Mouse (Mus musculus) forebrain, postnatal 0 days (tissue): ENCODE measurements around the gene Dcun1d1. TPM values are rescaled to one million over a fixed set of nuclear protein-coding genes. Genes with fewer than 3 reads are reported as not detected.

Experiments used
- ATAC-seq: fragments of 200-750 bp; cut with Nextera tagmentation; 2 replicates; pipeline ENCODE4 v1.8.0; 2017; ENCODE audit warnings: mild to moderate bottlenecking, moderate library complexity
- DNase-seq: peaks from one replicate; pipeline ENCODE4 v3.0.0-alpha.2; 2015
- H3K27ac ChIP-seq: fragments of 300-500 bp; sonication (generic); 2 replicates; pipeline ENCODE4 v1.5.1; 2014; ENCODE audit warnings: low read depth, mild to moderate bottlenecking, antibody characterized with exemption, low read length, moderate library complexity, mixed read lengths
- H3K27me3 ChIP-seq: fragments of 300-500 bp; sonication (generic); 2 replicates; pipeline ENCODE4 v1.6.1; 2014; ENCODE audit warnings: mild to moderate bottlenecking, low read length, mixed read lengths; ENCODE audit not compliant: insufficient read depth
- H3K36me3 ChIP-seq: fragments of 300-500 bp; sonication (generic); 2 replicates; pipeline ENCODE4 v1.6.1; 2014; ENCODE audit warnings: mild to moderate bottlenecking, moderate library complexity; ENCODE audit not compliant: insufficient read depth
- H3K4me1 ChIP-seq: fragments of 300-500 bp; sonication (generic); 2 replicates; pipeline ENCODE4 v1.6.1; 2014; ENCODE audit warnings: antibody characterized with exemption; ENCODE audit not compliant: insufficient read depth
- H3K4me2 ChIP-seq: fragments of 300-500 bp; sonication (generic); 2 replicates; pipeline ENCODE4 v1.6.1; 2014; ENCODE audit warnings: low read depth, mild to moderate bottlenecking, moderate library complexity
- H3K4me3 ChIP-seq: fragments of 300-500 bp; sonication (generic); 2 replicates; pipeline ENCODE4 v1.5.1; 2014; ENCODE audit warnings: low read depth, low read length, mixed read lengths
- H3K9ac ChIP-seq: fragments of 300-500 bp; sonication (generic); 2 replicates; pipeline ENCODE4 v1.6.1; 2014; ENCODE audit warnings: mild to moderate bottlenecking
- H3K9me3 ChIP-seq: fragments of 300-500 bp; sonication (generic); 2 replicates; pipeline ENCODE4 v1.6.1; 2016; ENCODE audit warnings: low read length
- CTCF ChIP-seq: sonication (generic); IDR thresholded peaks from 2 replicates; pipeline ENCODE4 v1.5.1; 2016; ENCODE audit warnings: antibody characterized with exemption, control low read depth, low read depth
- WGBS: fragments of 180-500 bp; shearing (Covaris S2); extraction: QIAGEN DNeasy Blood & Tissue Kit; methylation state at CpG from one replicate; pipeline ENCODE4 v1.1.7; 2014; 5-methylcytosine and 5-hydroxymethylcytosine counted together
- polyA plus RNA-seq: library from polyadenylated mRNA; unstranded; fragments of >200 nt; fragmentation: Nextera tagmentation; extraction: Ambion mirVana; gene quantifications from 2 replicates; pipeline ENCODE4 v1.2.1, GENCODE M21; 2015
- total RNA-seq: library from RNA; depleted of rRNA; stranded (reverse); fragments of >200 nt; gene quantifications from 2 replicates; pipeline ENCODE4 v1.2.3, GENCODE M21; 2014

The Dcun1d1 gene
- total and polyA plus RNA-seq, 2 experiments from 2014 or later = 82.8 to 125 TPM

DNA sequence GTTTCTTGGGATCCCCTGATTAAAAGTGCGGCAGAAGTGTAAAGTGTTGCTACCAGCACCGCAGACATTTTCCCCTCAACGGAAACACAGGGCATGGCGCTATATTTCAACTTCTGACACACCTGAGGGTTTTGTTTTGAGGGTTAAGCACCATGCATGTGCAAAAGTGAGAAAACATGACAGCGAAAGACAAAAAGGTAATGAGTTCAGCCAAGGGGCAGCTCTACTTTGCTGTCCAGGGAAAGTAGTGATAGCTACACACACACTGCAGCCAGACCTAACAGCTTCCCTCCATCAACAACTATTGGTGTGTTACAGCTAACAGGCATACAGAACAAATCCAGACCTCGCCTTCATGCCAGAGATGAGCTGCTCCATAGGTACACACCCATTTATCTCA lies 16.6 kb upstream of the Dcun1d1 start:
- Histone ChIP-seq H3K4me1 (no peaks in the 10 kb centered on the region), H3K27ac (no peak overlapping the region), H3K36me3 (no peaks in the 10 kb centered on the region; the same call in 1 of the 2 replicates), H3K4me2 (no peak overlapping the region), H3K4me3 (no peak overlapping the region), H3K9me3 (no peaks in the 10 kb centered on the region), H3K27me3 (no peaks in the 10 kb centered on the region), H3K9ac (no peak overlapping the region)
- ATAC-seq (no peak), DNase-seq (no peak)
- 93% methylated on average over 6 of the region's 6 CpGs for WGBS
- TF ChIP-seq CTCF = no peak

DNA sequence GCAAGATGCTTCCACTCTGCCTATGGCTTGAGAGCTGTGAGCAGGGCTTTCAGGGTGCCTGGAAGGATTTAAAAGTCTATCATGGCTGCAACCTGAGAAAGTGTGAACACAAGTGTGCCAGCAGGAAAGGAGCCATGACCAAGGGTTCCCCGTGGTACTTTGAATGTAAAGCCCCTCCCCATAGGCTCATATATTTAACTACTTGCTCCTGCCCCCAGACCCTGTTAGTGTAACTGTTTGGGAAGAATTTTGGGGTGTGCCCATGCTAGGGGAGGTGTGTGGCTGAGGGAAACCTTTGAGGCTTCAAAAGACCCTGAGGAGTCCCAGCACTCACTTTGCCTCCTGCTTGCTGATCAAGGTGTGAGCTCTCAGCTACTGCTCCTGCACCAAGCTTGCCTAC lies 15.9 kb upstream of the Dcun1d1 start:
- no peak for ATAC-seq

DNA sequence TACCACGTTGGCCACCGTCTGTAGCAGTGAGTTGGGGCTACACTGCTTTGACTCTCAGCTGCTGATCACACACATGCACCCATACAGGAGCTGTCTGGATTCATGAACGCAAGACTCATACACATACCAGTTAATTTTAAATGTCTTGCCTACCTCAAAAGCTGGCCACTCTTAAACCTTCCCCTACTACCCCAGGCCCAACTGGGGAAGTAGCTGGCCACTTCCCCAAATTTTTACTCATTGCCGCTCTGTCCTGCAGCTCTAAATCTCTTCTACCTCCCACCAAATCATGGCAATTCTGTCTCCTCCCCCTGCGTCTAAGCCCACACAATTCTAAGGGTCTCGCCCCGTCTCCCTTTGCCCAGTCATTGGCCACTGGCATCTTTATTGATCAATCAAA lies 11.0 kb upstream of the Dcun1d1 start:
- H3K9me3 ChIP-seq = no peaks in the 10 kb centered on the region
- DNase-seq (no peak), ATAC-seq (no peak)
- H3K27ac ChIP-seq = no peak overlapping the region
- H3K36me3 ChIP-seq = no peaks in the 10 kb centered on the region
- no peaks in the 10 kb centered on the region for H3K27me3 ChIP-seq
- no peak overlapping the region for H3K4me2 ChIP-seq
- TF ChIP-seq CTCF = no peak
- no peak overlapping the region for H3K9ac ChIP-seq
- H3K4me3 ChIP-seq = no peak overlapping the region
- 93% methylated on average over 7 of the region's 7 CpGs for WGBS
- no peaks in the 10 kb centered on the region for H3K4me1 ChIP-seq

More for the DNA sequence above, 15.9 kb upstream of the Dcun1d1 start:
- no peak for DNase-seq
- H3K4me3 ChIP-seq = no peak overlapping the region
- H3K4me1 ChIP-seq = no peaks in the 10 kb centered on the region
- no peaks in the 10 kb centered on the region for H3K9me3 ChIP-seq
- no peaks in the 10 kb centered on the region; the same call in 1 of the 2 replicates for H3K36me3 ChIP-seq
- no peak for TF ChIP-seq CTCF
- no peak overlapping the region for H3K9ac ChIP-seq
- no peaks in the 10 kb centered on the region for H3K27me3 ChIP-seq
- H3K4me2 ChIP-seq = no peak overlapping the region
- 76% methylated on average over 1 of the region's 1 CpGs for WGBS
- no peak overlapping the region for H3K27ac ChIP-seq

DNA sequence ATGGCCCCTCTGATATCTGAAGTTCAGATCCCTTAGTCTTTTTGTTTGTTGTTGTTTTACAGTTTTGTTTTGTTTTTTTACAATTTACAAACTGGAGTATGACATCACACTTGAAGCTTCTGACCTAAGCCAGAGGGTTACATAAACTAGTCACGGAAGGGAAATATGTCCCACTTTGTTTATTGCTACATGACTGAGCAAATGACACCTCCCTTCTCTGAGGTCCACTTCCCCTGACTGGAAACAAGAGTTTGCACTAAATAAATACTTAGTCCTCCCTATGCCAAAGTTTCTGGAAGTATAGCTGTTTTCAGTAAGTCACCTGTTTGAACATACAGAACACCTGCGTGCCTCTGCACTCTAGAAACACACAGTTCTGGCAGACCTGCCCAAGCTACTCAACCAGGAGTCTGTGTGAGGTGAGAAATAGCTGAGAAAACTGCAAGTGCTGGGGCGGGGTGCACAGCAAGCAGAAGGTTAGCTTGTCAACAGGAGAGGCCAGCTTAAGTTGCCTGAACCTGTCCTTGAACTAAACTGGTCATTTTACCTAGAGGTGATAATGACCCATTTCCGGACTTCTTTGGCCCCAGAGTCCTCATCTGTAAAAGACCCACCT lies 3.4 kb upstream of the Dcun1d1 start:
- 92% methylated on average over 4 of the region's 4 CpGs for WGBS
- Histone ChIP-seq H3K9ac (no peak overlapping the region), H3K27me3 (no peaks in the 10 kb centered on the region), H3K9me3 (no peaks in the 10 kb centered on the region), H3K27ac (no peak overlapping the region), H3K4me3 (no peak overlapping the region), H3K4me1 (no peaks in the 10 kb centered on the region), H3K36me3 (no peaks in the 10 kb centered on the region; the same call in 1 of the 2 replicates), H3K4me2 (no peak overlapping the region)
- ATAC-seq (no peak), DNase-seq (no peak)
- TF ChIP-seq CTCF = no peak

DNA sequence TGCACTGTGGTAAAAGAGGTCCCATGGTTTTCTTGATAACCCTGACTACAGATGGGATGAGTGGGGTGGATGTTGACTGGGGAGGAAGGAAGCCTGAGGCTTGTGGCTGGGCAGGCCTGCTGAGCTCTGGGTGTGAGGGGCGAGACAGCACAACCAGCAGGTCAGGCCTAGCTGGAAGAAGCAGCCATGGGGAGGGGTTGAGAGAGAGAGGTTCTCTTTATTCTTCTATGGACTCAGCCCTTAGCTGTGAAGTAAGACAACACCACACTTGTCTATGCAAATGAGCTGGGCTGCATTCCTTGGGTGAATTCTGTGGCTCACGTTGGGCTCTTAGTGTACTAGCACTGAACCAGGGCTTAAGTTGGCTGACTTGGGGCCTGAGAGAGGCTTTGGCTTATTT lies 2.8 kb upstream of the Dcun1d1 start:
- no peak for TF ChIP-seq CTCF

DNA sequence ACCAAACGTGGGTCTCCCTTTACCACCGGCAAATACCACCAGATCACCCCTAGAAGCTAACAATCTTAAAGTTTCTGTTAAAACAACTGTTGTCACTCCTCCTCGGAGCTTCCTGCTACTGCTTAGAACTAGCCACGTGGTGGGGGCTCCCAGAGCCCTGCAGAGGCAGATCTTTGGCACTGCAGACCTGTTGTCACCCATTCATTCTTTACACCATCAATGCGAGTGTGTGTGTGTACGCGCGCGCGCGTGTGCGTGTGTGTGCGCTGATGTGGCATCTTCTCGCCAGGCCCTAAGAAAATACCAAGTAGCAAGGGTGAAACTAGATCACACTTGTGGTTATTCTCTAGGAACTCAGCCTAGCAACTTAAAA lies 3.9 kb downstream of the Dcun1d1 start:
- DNase-seq (no peak), ATAC-seq (peak; percentile 74)
- under 1% methylated on average over 14 of the region's 14 CpGs for WGBS
- no peak for TF ChIP-seq CTCF
- no peaks in the 10 kb centered on the region for H3K27me3 ChIP-seq
- H3K4me1 ChIP-seq = peaks cover 6% of the 10 kb centered on the region
- peak overlapping the region; percentile 89 for H3K9ac ChIP-seq
- no peaks in the 10 kb centered on the region for H3K9me3 ChIP-seq
- peak overlapping the region; percentile 85 for H3K27ac ChIP-seq
- peak overlapping the region; percentile 93 for H3K4me3 ChIP-seq
- no peaks in the 10 kb centered on the region; the same call in 1 of the 2 replicates for H3K36me3 ChIP-seq
- peak overlapping the region; percentile 88 for H3K4me2 ChIP-seq

More for the DNA sequence above, 2.8 kb upstream of the Dcun1d1 start:
- H3K4me2 ChIP-seq = no peak overlapping the region
- H3K9ac ChIP-seq = no peak overlapping the region
- H3K4me3 ChIP-seq = no peak overlapping the region
- DNase-seq (no peak), ATAC-seq (no peak)
- H3K36me3 ChIP-seq = no peaks in the 10 kb centered on the region; the same call in 1 of the 2 replicates
- no peak overlapping the region for H3K27ac ChIP-seq
- H3K9me3 ChIP-seq = no peaks in the 10 kb centered on the region
- H3K4me1 ChIP-seq = no peaks in the 10 kb centered on the region
- 31% methylated on average over 2 of the region's 2 CpGs for WGBS
- H3K27me3 ChIP-seq = no peaks in the 10 kb centered on the region

DNA sequence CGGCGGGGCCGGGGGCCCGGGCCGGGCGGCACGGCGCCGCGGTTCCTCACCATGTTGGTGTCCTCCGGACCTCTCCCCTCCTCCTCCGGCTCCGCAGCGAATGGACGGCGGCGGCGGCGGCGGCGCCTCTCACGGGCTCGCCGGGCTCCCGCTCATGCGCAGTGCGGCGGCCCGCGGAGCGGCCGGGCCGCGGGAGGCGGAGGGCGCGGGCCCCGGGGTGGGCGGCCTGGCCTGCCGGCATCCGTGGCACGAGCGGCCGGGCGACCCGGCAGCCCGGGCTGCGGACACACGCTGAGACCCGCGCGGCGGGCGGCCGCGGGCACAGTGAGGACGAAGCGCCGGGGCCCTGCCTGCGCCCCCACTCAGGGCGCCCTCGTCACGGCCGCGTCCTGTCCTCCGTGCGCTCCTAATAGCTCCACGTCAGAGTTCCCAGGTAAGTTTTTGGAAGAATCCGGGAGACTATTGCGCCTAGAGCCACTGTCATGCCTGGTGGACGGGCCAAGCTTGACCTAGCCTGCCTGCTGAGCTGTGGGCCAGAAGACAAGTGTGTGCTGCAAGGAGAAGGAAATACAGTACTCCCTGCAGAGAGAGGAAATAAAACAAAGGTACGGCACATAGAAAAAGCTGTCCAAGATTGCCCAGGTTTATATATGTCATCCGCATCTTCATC lies 4.4 kb downstream of the Dcun1d1 start:
- H3K4me1 ChIP-seq = peaks cover 6% of the 10 kb centered on the region
- H3K4me2 ChIP-seq = peak overlapping the region; percentile 88
- H3K9me3 ChIP-seq = no peaks in the 10 kb centered on the region
- no peaks in the 10 kb centered on the region; the same call in 1 of the 2 replicates for H3K36me3 ChIP-seq
- WGBS = under 1% methylated on average over 68 of the region's 73 CpGs
- peak overlapping the region; percentile 93 for H3K4me3 ChIP-seq
- DNase-seq (peak; percentile 81), ATAC-seq (peak; percentile 93)
- no peak for TF ChIP-seq CTCF
- H3K27me3 ChIP-seq = no peaks in the 10 kb centered on the region
- peak overlapping the region; percentile 89 for H3K9ac ChIP-seq
- H3K27ac ChIP-seq = peak overlapping the region; percentile 85
